Comparison of ENCODE assay signal across 7 mouse cellular contexts in the genomic region with DNA sequence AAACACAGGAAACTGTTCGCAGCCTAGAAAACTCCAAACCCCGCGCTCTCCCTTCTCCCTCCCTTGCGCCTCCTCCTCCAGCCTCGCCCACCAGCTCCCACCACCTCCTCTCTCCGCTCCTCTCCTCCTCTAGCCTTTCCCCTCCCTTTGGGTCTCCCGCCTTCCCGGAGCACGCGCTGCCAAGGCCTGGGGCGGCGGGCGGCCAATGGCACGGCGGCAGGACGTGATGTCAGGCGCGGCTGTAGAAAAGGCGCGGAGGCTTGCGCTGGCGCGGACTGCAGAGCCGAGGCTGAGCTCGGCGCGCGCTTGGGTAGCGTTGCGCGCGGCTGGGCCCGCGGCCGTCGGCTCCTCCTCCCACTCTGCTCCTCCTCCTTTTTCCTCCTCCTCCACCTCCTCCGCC. TPM values are rescaled to one million over a fixed set of nuclear protein-coding genes. Genes with fewer than 3 reads are reported as not detected.
A peak's percentile ranks its signal among the peaks of the same experiment; 100 is the strongest.
DNase-seq lines count a peak whose midpoint lies in the region; ATAC-seq lines count a peak whose summit lies in the region.

No protein-coding gene starts in this region.

- peak overlapping the region; percentile 62; the same call in 1 of the 2 replicates for H3K27ac ChIP-seq in hindbrain, embryonic 12.5 days

- no peaks in the 10 kb centered on the region for H3K9me3 ChIP-seq in hindbrain, embryonic 12.5 days (replicated peaks)

- peak overlapping the region; percentile 71; the same call in 1 of the 2 replicates for H3K9ac ChIP-seq in hindbrain, embryonic 12.5 days

- no peaks in the 10 kb centered on the region for H3K36me3 ChIP-seq in hindbrain, embryonic 12.5 days

- H3K27me3 ChIP-seq in hindbrain, embryonic 12.5 days, result peaks cover 93% of the 10 kb centered on the region

- peak; percentile 76 for ATAC-seq in hindbrain, embryonic 12.5 days (ENCODE audit: low FRiP score)

- H3K4me3 ChIP-seq in hindbrain, embryonic 12.5 days, result peak overlapping the region; percentile 46

- 0% methylated on average over 36 of the region's 37 CpGs for WGBS in hindbrain, embryonic 12.5 days

- peaks cover 42% of the 10 kb centered on the region for H3K4me1 ChIP-seq in hindbrain, embryonic 12.5 days

- H3K4me2 ChIP-seq in hindbrain, embryonic 12.5 days (replicated peaks), result peak overlapping the region; percentile 59

- peak; percentile 58 for DNase-seq in T-cell, adult 2 months (ENCODE audit: low spot score)
- DNase-seq in cerebellum, adult 9-11 months, result peak; percentile 61
- DNase-seq in frontal cortex, postnatal 25 days (ENCODE audit: low spot score in 2 of 2), result peak; percentile 59 to 71
- peak; percentile 73 to 79 for DNase-seq in layer of hippocampus, postnatal 25 days (ENCODE audit: extremely low spot score in 1 of 2, low spot score in 1 of 2)
- DNase-seq in lung, postnatal 10 days, result peak; percentile 75
- peak; percentile 77 for DNase-seq in retina, postnatal 7 days (ENCODE audit: low read depth, low spot score)

RNA-seq across cellular contexts. Expression of a gene that starts 11.7 kb away (rescaled TPM):
- polyA plus RNA-seq in hindbrain, embryonic 12.5 days (2016; fragmentation: Nextera tagmentation; extraction: Ambion mirVana), result 31.0 and 31.2 TPM in 2 replicates
- 10 to 100 TPM; 96.0 to 98.3 TPM for total RNA-seq in layer of hippocampus, postnatal 25 days (2021)

Comparison
In these comparisons a context has a peak if more than half of its experiments do, and no peak if none do; other contexts are left out.
1. Peak in every context shown above with its lines: DNase-seq, ATAC-seq, H3K4me3 ChIP-seq and H3K27ac ChIP-seq.